Mouse (Mus musculus): ENCODE data around the gene Scmh1.

DNA sequence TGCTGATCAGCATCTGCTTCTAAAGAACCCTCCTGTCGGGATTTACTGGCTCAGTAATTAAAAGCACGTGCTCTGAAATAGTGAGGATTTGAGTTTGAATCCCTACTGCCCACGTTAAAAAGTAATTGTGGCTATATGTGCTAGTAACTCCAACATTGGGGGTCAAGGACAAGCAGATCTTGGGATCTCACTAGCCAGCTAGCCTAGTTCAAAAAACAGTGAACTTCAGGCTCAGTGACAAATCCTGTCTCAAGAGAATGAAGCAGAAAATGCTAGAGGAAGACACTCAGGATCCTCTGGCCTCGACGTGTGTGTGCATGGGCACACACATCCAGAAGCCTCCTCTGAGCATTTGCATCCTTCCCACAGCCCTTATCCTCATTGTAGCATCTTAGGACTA lies 116.7 kb downstream of the Scmh1 start:
- no peak for TF ChIP-seq POLR2A (IDR thresholded peaks at IDR 0.05; ENCODE audit: insufficient read depth, low read depth, low read length)
- TF ChIP-seq CTCF (IDR thresholded peaks at IDR 0.05; ENCODE audit: insufficient read depth, low read depth, low read length) = no peak
